Mouse (Mus musculus) forebrain, embryonic 13.5 days (tissue): ENCODE measurements at regions not wholly inside any gene's neighbourhood (a gene's known extent, or its start where the extent isn't known, plus 50 kb on each side); places are given as distances from the start of the nearest gene placed in this dataset.

Experiments used
- ATAC-seq: fragments of 200-750 bp; cut with Nextera tagmentation; 2 replicates; pipeline ENCODE4 v1.8.0; 2017
- H3K27ac ChIP-seq: fragments of 300-500 bp; sonication (generic); 2 replicates; pipeline ENCODE4 v1.5.1; 2015; ENCODE audit warnings: inconsistent platforms, mild to moderate bottlenecking, moderate library complexity
- H3K27me3 ChIP-seq: fragments of 300-500 bp; sonication (generic); 2 replicates; pipeline ENCODE4 v1.6.1; 2015; ENCODE audit warnings: mild to moderate bottlenecking, inconsistent platforms
- H3K36me3 ChIP-seq: fragments of 300-500 bp; sonication (generic); 2 replicates; pipeline ENCODE4 v1.6.1; 2015; ENCODE audit warnings: mild to moderate bottlenecking, inconsistent platforms; ENCODE audit not compliant: poor library complexity, severe bottlenecking
- H3K4me1 ChIP-seq: fragments of 300-500 bp; sonication (generic); 2 replicates; pipeline ENCODE4 v1.6.1; 2015; ENCODE audit warnings: inconsistent platforms
- H3K4me2 ChIP-seq: fragments of 300-500 bp; sonication (generic); 2 replicates; pipeline ENCODE4 v1.6.1; 2015; ENCODE audit warnings: inconsistent platforms, mild to moderate bottlenecking, moderate library complexity
- H3K4me3 ChIP-seq: fragments of 300-500 bp; sonication (generic); 2 replicates; pipeline ENCODE4 v1.5.1; 2015; ENCODE audit warnings: mild to moderate bottlenecking, inconsistent platforms
- H3K9ac ChIP-seq: fragments of 300-500 bp; sonication (generic); 2 replicates; pipeline ENCODE4 v1.6.1; 2015; ENCODE audit warnings: mild to moderate bottlenecking, inconsistent platforms
- H3K9me3 ChIP-seq: fragments of 300-500 bp; sonication (generic); replicated peaks from 2 replicates; pipeline ENCODE4 v1.6.1; 2016; ENCODE audit warnings: inconsistent platforms
- WGBS: fragments of 180-500 bp; shearing (Covaris S2); methylation state at CpG from one replicate; pipeline ENCODE4 v1.1.7; 2015; 5-methylcytosine and 5-hydroxymethylcytosine counted together

DNA sequence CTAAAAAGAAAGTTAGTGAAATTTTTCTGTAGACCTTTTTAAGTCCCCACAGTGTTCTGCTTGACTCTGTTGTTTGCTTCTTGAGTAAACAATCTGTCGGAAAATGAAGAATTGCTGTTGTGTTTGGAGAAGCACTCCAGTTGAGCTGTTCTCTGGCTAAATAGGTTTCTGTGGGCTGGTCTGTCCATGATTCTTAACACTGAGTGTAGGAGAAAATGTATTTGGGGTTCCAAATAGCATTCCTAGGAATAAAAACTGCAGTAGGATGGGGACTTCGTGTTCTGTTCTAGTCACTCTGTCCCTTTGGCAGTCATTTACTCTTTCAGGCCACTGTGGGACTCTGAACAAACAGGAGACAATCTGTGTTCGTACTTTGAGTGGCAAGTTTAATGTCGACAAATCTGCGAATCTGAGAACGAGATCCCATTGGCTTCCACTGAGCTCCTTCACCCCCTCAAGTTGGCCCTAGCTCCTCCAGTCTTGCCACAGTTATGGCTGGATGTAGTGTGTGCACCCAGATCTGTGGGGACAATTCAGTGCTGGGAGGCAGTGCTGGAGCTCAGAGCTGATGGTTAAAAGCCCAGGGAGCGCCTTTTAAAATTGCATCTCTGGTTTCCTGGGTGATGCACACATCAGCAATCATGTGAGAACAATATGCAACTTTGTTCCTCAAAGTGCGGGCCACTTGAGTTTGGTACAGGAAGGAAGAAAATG lies 330.2 kb downstream of the Lmbrd1 start:
- Histone ChIP-seq H3K4me1 (peaks cover 13% of the 10 kb centered on the region; the same call in 1 of the 2 replicates), H3K4me2 (no peak overlapping the region)
- 66% methylated on average over 8 of the region's 8 CpGs for WGBS

DNA sequence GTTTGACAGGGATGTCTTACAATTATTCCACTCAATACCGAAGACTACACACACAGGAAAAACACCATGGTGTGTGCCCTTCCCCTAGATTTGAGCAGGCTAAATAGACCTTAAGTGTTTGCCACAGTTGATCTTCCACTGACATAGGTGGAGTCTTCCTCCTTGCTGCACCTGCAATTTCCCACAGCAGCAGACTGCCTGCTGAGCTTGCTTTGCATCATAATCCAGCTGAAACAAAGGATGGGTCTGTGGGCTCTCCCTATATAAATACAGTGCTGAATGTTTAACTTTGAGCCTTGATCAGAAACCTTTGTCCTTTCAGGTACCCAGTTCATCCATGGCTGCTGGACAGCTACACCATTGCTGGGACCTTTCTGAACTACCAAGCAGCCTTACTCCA lies 334.3 kb downstream of the Lmbrd1 start:
- H3K27me3 ChIP-seq, result no peaks in the 10 kb centered on the region
- no peak for ATAC-seq
- H3K27ac ChIP-seq, result no peak overlapping the region
- H3K4me2 ChIP-seq, result no peak overlapping the region
- H3K4me1 ChIP-seq, result peaks cover 13% of the 10 kb centered on the region; the same call in 1 of the 2 replicates
- no peaks in the 10 kb centered on the region for H3K9me3 ChIP-seq
- 85% methylated on average over 1 of the region's 1 CpGs for WGBS
- no peaks in the 10 kb centered on the region for H3K36me3 ChIP-seq
- no peak overlapping the region for H3K9ac ChIP-seq
- no peak overlapping the region for H3K4me3 ChIP-seq

More for the DNA sequence above, 330.2 kb downstream of the Lmbrd1 start:
- H3K9me3 ChIP-seq, result no peaks in the 10 kb centered on the region
- H3K27me3 ChIP-seq, result no peaks in the 10 kb centered on the region
- no peak overlapping the region for H3K9ac ChIP-seq
- H3K36me3 ChIP-seq, result no peaks in the 10 kb centered on the region
- H3K4me3 ChIP-seq, result no peak overlapping the region
- ATAC-seq, result 0 out of 2 replicates have a peak, but pooled peaks have one; percentile 58
- no peak overlapping the region for H3K27ac ChIP-seq
